Mouse (Mus musculus) kidney, adult 2 months (tissue): ENCODE measurements at regions not wholly inside any gene's neighbourhood (a gene's known extent, or its start where the extent isn't known, plus 50 kb on each side); places are given as distances from the start of the nearest gene placed in this dataset.

Experiments used
- DNase-seq: peaks from one replicate; pipeline ENCODE4 v3.0.0; 2021
- H3K27ac ChIP-seq: fragments of 200-500 bp; 2 replicates; pipeline ENCODE4 v1.5.1; 2012; ENCODE audit warnings: low read depth, low read length, control low read depth, inconsistent platforms; ENCODE audit not compliant: insufficient read depth
- H3K27me3 ChIP-seq: fragments of 200-500 bp; replicated peaks from 2 replicates; pipeline ENCODE4 v1.6.1; 2012; ENCODE audit warnings: mild to moderate bottlenecking, moderate library complexity, low read length, inconsistent platforms; ENCODE audit not compliant: control insufficient read depth, insufficient read depth
- H3K36me3 ChIP-seq: fragments of 200-500 bp; 2 replicates; pipeline ENCODE4 v1.6.1; 2012; ENCODE audit warnings: mild to moderate bottlenecking, moderate library complexity, low read length, inconsistent platforms; ENCODE audit not compliant: control insufficient read depth, insufficient read depth
- H3K4me1 ChIP-seq: fragments of 200-500 bp; 2 replicates; pipeline ENCODE4 v1.6.1; 2011; ENCODE audit warnings: low read length; ENCODE audit not compliant: control insufficient read depth, insufficient read depth
- H3K4me3 ChIP-seq: fragments of 200-500 bp; 2 replicates; pipeline ENCODE4 v1.5.1; 2011; ENCODE audit warnings: mild to moderate bottlenecking, low read depth, low read length, control low read depth; ENCODE audit not compliant: insufficient read depth
- CTCF ChIP-seq: fragments of 200-500 bp; conservative IDR thresholded peaks from 2 replicates; pipeline ENCODE4 v1.5.1; 2011; ENCODE audit warnings: low read depth, mild to moderate bottlenecking, control low read depth, low read length, moderate library complexity, mixed read lengths; ENCODE audit not compliant: insufficient read depth, insufficient read length
- POLR2A ChIP-seq: fragments of 200-500 bp; IDR thresholded peaks from one replicate; pipeline ENCODE4 v1.6.1; 2011; ENCODE audit warnings: low read depth, low read length, control low read depth
- WGBS: fragments of 180-500 bp; shearing (Covaris S2); methylation state at CpG from one replicate; pipeline ENCODE4 v1.1.7; 2018; 5-methylcytosine and 5-hydroxymethylcytosine counted together

DNA sequence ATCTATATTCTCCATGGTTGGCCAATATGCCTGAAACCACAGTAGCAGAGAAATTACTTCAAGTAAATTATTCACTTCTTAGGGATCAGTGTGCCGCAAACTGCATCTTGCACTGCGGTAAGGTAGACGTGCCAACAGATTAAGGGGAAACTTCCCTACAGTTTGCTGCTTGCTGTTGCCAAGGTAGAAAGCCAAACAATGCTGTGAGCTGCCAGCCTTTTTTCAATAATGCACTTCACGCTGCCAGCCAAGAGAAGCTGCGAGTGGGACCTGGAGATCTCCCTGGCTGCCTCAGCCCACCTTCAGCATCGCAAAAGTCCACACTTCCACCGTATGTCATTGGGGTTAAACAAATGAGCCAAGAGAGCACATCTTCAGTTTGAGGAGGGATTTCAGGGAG is 157.6 kb upstream of the Gcfc2 start:
- H3K36me3 ChIP-seq, result no peaks in the 10 kb centered on the region
- H3K27me3 ChIP-seq, result no peaks in the 10 kb centered on the region
- 50% methylated on average over 7 of the region's 7 CpGs for WGBS

DNA sequence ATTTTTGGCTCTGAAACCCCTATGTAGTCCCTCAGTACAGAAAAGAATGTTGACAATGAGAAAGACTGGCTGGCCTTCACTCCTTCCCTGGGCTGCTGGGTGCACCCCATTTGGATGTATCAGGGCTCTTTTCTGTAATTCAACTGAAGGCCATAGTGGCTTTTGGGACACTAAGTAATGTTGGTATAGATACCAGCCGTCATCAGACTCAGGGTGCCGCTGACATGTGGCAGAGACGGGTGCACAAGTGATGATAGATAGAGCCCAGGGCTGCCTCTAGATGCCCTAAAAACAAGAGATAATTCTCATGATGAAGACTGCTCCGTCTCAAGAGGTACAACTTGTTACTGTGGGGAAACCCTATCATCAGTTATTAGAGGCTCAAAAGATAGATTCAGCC is 156.7 kb upstream of the Gcfc2 start:
- no peak overlapping the region for H3K4me3 ChIP-seq
- WGBS, result 93% methylated on average over 4 of the region's 4 CpGs
- H3K36me3 ChIP-seq, result no peaks in the 10 kb centered on the region
- no peaks in the 10 kb centered on the region for H3K4me1 ChIP-seq
- no peak for DNase-seq
- H3K27me3 ChIP-seq, result no peaks in the 10 kb centered on the region
- H3K27ac ChIP-seq, result no peak overlapping the region
- TF ChIP-seq CTCF (no peak), POLR2A (no peak)

More for the DNA sequence above, 157.6 kb upstream of the Gcfc2 start:
- H3K4me1 ChIP-seq, result no peaks in the 10 kb centered on the region
- no peak for TF ChIP-seq CTCF
- no peak for TF ChIP-seq POLR2A
- no peak overlapping the region for H3K27ac ChIP-seq
- DNase-seq, result no peak
- no peak overlapping the region for H3K4me3 ChIP-seq

- Histone ChIP-seq H3K4me1 (no peaks in the 10 kb centered on the region), H3K36me3 (no peaks in the 10 kb centered on the region), H3K27ac (no peak overlapping the region), H3K4me3 (no peak overlapping the region), H3K27me3 (no peaks in the 10 kb centered on the region)
- TF ChIP-seq CTCF (0 out of 2 replicates have a peak, but pooled peaks have one; percentile 9), POLR2A (no peak)
- peak; percentile 13 for DNase-seq
- 61% methylated on average over 5 of the region's 5 CpGs for WGBS
Measured at GRCm38 (mm10) chr6:81768669-81769537, 154.6 kb upstream of the Gcfc2 start.

DNA sequence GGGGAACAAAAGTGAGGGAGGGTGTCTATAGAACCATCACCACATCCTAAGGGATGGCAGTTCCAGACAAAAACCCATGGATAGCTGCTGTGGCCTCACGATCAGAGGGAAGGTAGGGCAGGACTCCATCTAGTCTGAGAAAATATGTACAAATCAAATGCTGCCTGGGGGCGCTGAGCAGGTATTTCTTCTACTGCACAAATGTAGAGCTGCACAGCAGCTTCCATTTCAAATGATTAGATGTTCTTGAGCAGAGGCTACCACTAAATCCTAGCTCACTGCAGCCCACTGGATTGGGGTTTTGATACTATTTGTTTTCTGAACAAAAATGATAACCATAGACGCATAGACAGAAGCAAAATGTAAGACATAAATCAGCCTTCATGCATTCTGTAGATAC is 153.2 kb upstream of the Gcfc2 start:
- DNase-seq, result no peak
- 80% methylated on average over 3 of the region's 3 CpGs for WGBS
- TF ChIP-seq CTCF, result no peak
- TF ChIP-seq POLR2A, result no peak
- H3K4me3 ChIP-seq, result no peak overlapping the region
- H3K27ac ChIP-seq, result no peak overlapping the region
- H3K27me3 ChIP-seq, result no peaks in the 10 kb centered on the region
- no peaks in the 10 kb centered on the region for H3K4me1 ChIP-seq
- no peaks in the 10 kb centered on the region for H3K36me3 ChIP-seq

GRCm38 (mm10) chr6:81771862-81772261 is 151.6 kb upstream of the Gcfc2 start:
- H3K27me3 ChIP-seq, result no peaks in the 10 kb centered on the region
- H3K4me1 ChIP-seq, result no peaks in the 10 kb centered on the region
- TF ChIP-seq CTCF, result no peak
- TF ChIP-seq POLR2A, result no peak
- no peak for DNase-seq
- H3K4me3 ChIP-seq, result no peak overlapping the region
- no peaks in the 10 kb centered on the region for H3K36me3 ChIP-seq
- no peak overlapping the region for H3K27ac ChIP-seq

DNA sequence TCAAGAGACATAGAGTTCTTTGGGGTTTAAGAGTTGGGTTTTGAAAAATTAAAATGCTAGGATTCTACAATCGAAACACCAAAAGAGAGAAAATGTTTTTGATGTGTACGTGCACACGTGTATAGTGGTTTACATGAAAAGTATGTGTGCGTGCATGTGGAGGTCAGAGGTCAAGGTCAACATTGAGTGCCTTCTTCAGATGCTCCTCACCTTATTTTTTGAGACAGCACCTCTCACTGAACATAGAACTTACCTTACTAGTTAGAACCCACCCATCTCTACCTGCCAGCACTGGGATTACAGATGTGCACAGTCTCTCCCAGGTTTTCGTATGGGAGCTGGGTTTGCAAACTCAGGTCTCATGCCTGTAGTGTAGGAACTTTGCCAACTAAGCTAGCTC is 141.3 kb upstream of the Gcfc2 start:
- Histone ChIP-seq H3K27ac (no peak overlapping the region), H3K4me1 (no peaks in the 10 kb centered on the region), H3K4me3 (no peak overlapping the region), H3K36me3 (no peaks in the 10 kb centered on the region), H3K27me3 (no peaks in the 10 kb centered on the region)
- no peak for DNase-seq
- WGBS, result 94% methylated on average over 5 of the region's 5 CpGs
- TF ChIP-seq POLR2A (no peak), CTCF (no peak)

DNA sequence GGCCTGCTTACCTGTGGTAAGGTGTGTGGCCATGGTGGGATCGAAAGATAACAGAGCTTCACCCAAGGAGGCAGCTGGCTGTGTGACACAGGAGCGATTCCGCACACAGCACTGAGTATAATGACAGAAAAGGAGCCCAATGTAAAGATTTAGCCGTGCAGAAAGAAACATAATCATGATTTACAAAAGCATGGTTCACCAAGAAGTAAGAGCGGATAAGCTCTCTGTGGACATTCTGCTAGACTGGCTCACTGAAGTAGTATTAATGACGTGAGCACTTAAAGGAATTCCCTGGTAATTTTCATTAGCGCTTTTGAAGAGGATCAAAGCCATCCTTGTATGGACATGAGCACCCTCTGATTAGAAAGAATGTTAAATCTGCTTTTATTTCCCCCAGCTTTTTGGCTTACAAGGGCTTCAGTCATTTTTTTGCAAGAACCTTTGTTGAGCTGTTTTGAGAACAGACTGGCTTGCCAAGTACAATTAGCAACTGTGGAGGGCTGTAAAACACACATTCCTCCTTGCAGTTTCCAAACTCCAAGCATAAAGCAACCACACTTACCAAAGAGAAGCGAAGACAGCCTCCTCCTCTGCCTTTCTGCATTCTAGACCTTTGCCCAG is 140.5 kb upstream of the Gcfc2 start:
- Histone ChIP-seq H3K4me3 (no peak overlapping the region), H3K27ac (no peak overlapping the region), H3K4me1 (no peaks in the 10 kb centered on the region), H3K36me3 (no peaks in the 10 kb centered on the region), H3K27me3 (no peaks in the 10 kb centered on the region)
- DNase-seq, result no peak
- TF ChIP-seq POLR2A, result no peak
- TF ChIP-seq CTCF, result no peak
- WGBS, result 70% methylated on average over 8 of the region's 8 CpGs
